Mouse (Mus musculus) intestine, postnatal 0 days (tissue): ENCODE data around the gene Gm20390. TPM values are rescaled to one million over a fixed set of nuclear protein-coding genes. Genes with fewer than 3 reads are reported as not detected.

ENCODE experiments used
- ATAC-seq: fragments of 200-750 bp; cut with Nextera tagmentation; 2 replicates; pipeline ENCODE4 v1.8.0; 2017; ENCODE audit warnings: mild to moderate bottlenecking, moderate TSS enrichment, moderate library complexity
- H3K27ac ChIP-seq: fragments of 300-500 bp; sonication (generic); 2 replicates; pipeline ENCODE4 v1.5.1; 2014; ENCODE audit warnings: mild to moderate bottlenecking, low read depth, low read length, moderate library complexity
- H3K27me3 ChIP-seq: fragments of 300-500 bp; sonication (generic); replicated peaks from 2 replicates; pipeline ENCODE4 v1.6.1; 2014; ENCODE audit warnings: low read length, mixed read lengths; ENCODE audit not compliant: control insufficient read depth, insufficient read depth
- H3K36me3 ChIP-seq: fragments of 300-500 bp; sonication (generic); 2 replicates; pipeline ENCODE4 v1.6.1; 2014; ENCODE audit warnings: mild to moderate bottlenecking, moderate library complexity; ENCODE audit not compliant: control insufficient read depth, insufficient read depth
- H3K4me1 ChIP-seq: fragments of 300-500 bp; sonication (generic); replicated peaks from 2 replicates; pipeline ENCODE4 v1.6.1; 2014; ENCODE audit warnings: antibody characterized with exemption, low read length, mixed read lengths; ENCODE audit not compliant: control insufficient read depth, insufficient read depth
- H3K4me2 ChIP-seq: fragments of 300-500 bp; sonication (generic); replicated peaks from 2 replicates; pipeline ENCODE4 v1.6.1; 2014; ENCODE audit warnings: low read depth, mild to moderate bottlenecking, moderate library complexity
- H3K4me3 ChIP-seq: fragments of 300-500 bp; sonication (generic); 2 replicates; pipeline ENCODE4 v1.5.1; 2014; ENCODE audit warnings: low read depth, low read length
- H3K9ac ChIP-seq: fragments of 300-500 bp; sonication (generic); 2 replicates; pipeline ENCODE4 v1.6.1; 2014; ENCODE audit warnings: mild to moderate bottlenecking, low read depth, low read length
- H3K9me3 ChIP-seq: fragments of 300-500 bp; sonication (generic); 2 replicates; pipeline ENCODE4 v1.6.1; 2016; ENCODE audit warnings: mixed run types; ENCODE audit not compliant: control insufficient read depth
- CTCF ChIP-seq: sonication (generic); IDR thresholded peaks from 2 replicates; pipeline ENCODE4 v1.5.1; 2016; ENCODE audit warnings: low read depth, mild to moderate bottlenecking, control low read depth, antibody characterized with exemption, moderate library complexity
- WGBS: fragments of 180-500 bp; shearing (Covaris S2); extraction: QIAGEN DNeasy Blood & Tissue Kit; methylation state at CpG from one replicate; pipeline ENCODE4 v1.1.7; 2014; 5-methylcytosine and 5-hydroxymethylcytosine counted together
- polyA plus RNA-seq: library from polyadenylated mRNA; unstranded; fragments of >200 nt; fragmentation: Nextera tagmentation; extraction: Ambion mirVana; gene quantifications from 2 replicates; pipeline ENCODE4 v1.2.1, GENCODE M21; 2015

The Gm20390 gene
- 228 and 239 TPM in 2 replicates for polyA plus RNA-seq

- Histone ChIP-seq H3K9me3 (no peaks in the 10 kb centered on the region), H3K27ac (peak within 1 kb of the TSS; percentile 55; the same call in 1 of the 2 replicates), H3K4me2 (peak within 1 kb of the TSS; percentile 77), H3K27me3 (no peaks in the 10 kb centered on the region), H3K36me3 (peaks cover 18% of the 10 kb centered on the region), H3K4me3 (peak within 1 kb of the TSS; percentile 69), H3K4me1 (no peaks in the 10 kb centered on the region), H3K9ac (peak within 1 kb of the TSS; percentile 48)
- under 1% methylated on average over 40 of the region's 40 CpGs for WGBS
- ATAC-seq = peak; percentile 98
- peak; percentile 95 for TF ChIP-seq CTCF
These were observed at the start of gene Gm20390, which contains the start of gene Nme1 for GRCm38 (mm10) chr11:93968005-93968847. Gm20390 (minus strand) TSS chr11:93968293. Nme1 (minus strand) TSS chr11:93968521.

GRCm38 (mm10) chr11:94003346-94003745, 35.3 kb upstream of the Gm20390 start:
- Histone ChIP-seq H3K36me3 (no peaks in the 10 kb centered on the region), H3K4me2 (no peak overlapping the region), H3K9me3 (no peaks in the 10 kb centered on the region), H3K9ac (no peak overlapping the region), H3K27me3 (no peaks in the 10 kb centered on the region), H3K27ac (no peak overlapping the region), H3K4me1 (no peaks in the 10 kb centered on the region), H3K4me3 (no peak overlapping the region)
- WGBS = 77% methylated on average over 2 of the region's 2 CpGs
- no peak for ATAC-seq
- no peak for TF ChIP-seq CTCF

DNA sequence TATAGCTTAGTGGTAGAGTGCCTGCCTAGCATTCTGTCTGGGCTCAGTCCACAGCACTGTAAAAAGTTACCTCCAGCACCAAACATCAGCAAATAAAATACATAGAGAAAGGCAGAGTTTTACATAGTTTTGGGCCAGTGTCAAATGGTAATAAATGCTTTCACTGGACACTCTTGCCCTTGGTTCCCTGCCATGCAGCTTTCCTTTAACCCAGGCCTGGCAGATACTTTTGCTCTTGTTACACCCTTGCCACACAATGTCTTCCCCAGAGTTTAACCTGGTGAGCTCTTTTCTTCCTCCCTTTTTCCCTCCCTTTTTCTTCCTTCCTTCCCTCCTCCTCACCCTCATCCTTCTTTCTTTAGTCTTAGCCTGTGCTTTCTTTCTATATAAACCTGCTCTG, 31.2 kb upstream of the Gm20390 start:
- ATAC-seq = no peak
- Histone ChIP-seq H3K36me3 (no peaks in the 10 kb centered on the region), H3K27ac (no peak overlapping the region), H3K4me3 (no peak overlapping the region), H3K9me3 (no peaks in the 10 kb centered on the region), H3K4me2 (no peak overlapping the region), H3K27me3 (no peaks in the 10 kb centered on the region), H3K9ac (no peak overlapping the region), H3K4me1 (0 out of 2 replicates have a peak, but pooled peaks cover 7% of the 10 kb centered on the region)
- no peak for TF ChIP-seq CTCF

- WGBS = 17% methylated on average over 13 of the region's 13 CpGs
- ATAC-seq = peak; percentile 52
These were observed 29.2 kb upstream of the Gm20390 start for GRCm38 (mm10) chr11:93997141-93997775.

GRCm38 (mm10) chr11:93996306-93997140, 28.4 kb upstream of the Gm20390 start:
- H3K27ac ChIP-seq = peak overlapping the region; percentile 97
- peak overlapping the region; percentile 97 for H3K9ac ChIP-seq
- peak; percentile 7 for ATAC-seq
- H3K36me3 ChIP-seq = no peaks in the 10 kb centered on the region
- peak overlapping the region; percentile 98 for H3K4me3 ChIP-seq
- peak; percentile 51 for TF ChIP-seq CTCF
- H3K4me2 ChIP-seq = peak overlapping the region; percentile 80
- under 1% methylated on average over 58 of the region's 58 CpGs for WGBS
- 0 out of 2 replicates have a peak, but pooled peaks cover 7% of the 10 kb centered on the region for H3K4me1 ChIP-seq
- H3K9me3 ChIP-seq = no peaks in the 10 kb centered on the region
- no peaks in the 10 kb centered on the region for H3K27me3 ChIP-seq

More at GRCm38 (mm10) chr11:93997141-93997775, 29.2 kb upstream of the Gm20390 start:
- peak overlapping the region; percentile 97; the same call in 1 of the 2 replicates for H3K9ac ChIP-seq
- H3K36me3 ChIP-seq = no peaks in the 10 kb centered on the region
- TF ChIP-seq CTCF = no peak
- peak overlapping the region; percentile 80 for H3K4me2 ChIP-seq
- H3K27me3 ChIP-seq = no peaks in the 10 kb centered on the region
- peak overlapping the region; percentile 97 for H3K27ac ChIP-seq
- no peaks in the 10 kb centered on the region for H3K9me3 ChIP-seq
- 0 out of 2 replicates have a peak, but pooled peaks cover 7% of the 10 kb centered on the region for H3K4me1 ChIP-seq
- H3K4me3 ChIP-seq = peak overlapping the region; percentile 98
